Mouse (Mus musculus): ENCODE measurements around the gene Toe1. TPM values are rescaled to one million over a fixed set of nuclear protein-coding genes. Genes with fewer than 3 reads are reported as not detected.

Gene Toe1
- polyA plus RNA-seq, 1 experiment, result 15.7 TPM

GRCm38 (mm10) chr4:116776391-116776790 is 31.0 kb downstream of the Toe1 start:
- Histone ChIP-seq H3K4me3 (ENCODE audit: insufficient read depth, low read length) (no peak overlapping the region), H3K4me1 (ENCODE audit: control insufficient read depth, insufficient read depth, low read length) (peaks cover 11% of the 10 kb centered on the region), H3K27ac (ENCODE audit: insufficient read depth, low read depth, low read length) (no peak overlapping the region)
- no peak for TF ChIP-seq CTCF (IDR thresholded peaks at IDR 0.05; ENCODE audit: low read depth, low read length)
- no peak for TF ChIP-seq POLR2A (IDR thresholded peaks at IDR 0.05; ENCODE audit: borderline replicate concordance, low read depth, low read length)

DNA sequence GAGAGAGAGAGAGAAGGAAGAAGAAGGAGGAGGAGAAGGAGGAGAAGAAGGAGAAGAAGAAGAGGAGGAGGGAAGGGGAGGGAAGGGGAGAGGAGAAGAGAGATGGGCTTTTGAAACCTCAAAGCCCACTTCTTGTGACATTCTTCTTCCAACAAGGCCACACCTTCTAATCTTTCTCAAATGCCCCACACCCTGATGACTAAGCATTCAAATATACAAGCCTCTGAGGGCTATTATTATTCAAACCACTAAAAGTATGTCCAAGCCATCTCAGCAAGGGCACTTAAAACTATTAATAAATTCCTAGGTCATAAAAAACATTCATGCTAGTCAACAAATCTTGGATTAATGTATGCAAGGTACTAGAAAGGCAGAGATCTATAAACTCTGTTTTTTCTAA is 38.4 kb downstream of the Toe1 start:
- Histone ChIP-seq H3K4me1 (ENCODE audit: control insufficient read depth, insufficient read depth, low read length) (no peaks in the 10 kb centered on the region; the same call in 1 of the 2 replicates), H3K27ac (ENCODE audit: insufficient read depth, low read depth, low read length) (no peak overlapping the region), H3K4me3 (ENCODE audit: insufficient read depth, low read length) (no peak overlapping the region)
- TF ChIP-seq CTCF (IDR thresholded peaks at IDR 0.05; ENCODE audit: low read depth, low read length), result no peak
- no peak for TF ChIP-seq POLR2A (IDR thresholded peaks at IDR 0.05; ENCODE audit: borderline replicate concordance, low read depth, low read length)

- TF ChIP-seq CTCF (IDR thresholded peaks at IDR 0.05; ENCODE audit: low read depth, low read length) (no peak), POLR2A (IDR thresholded peaks at IDR 0.05; ENCODE audit: borderline replicate concordance, low read depth, low read length) (no peak)
- Histone ChIP-seq H3K4me1 (ENCODE audit: control insufficient read depth, insufficient read depth, low read length) (no peaks in the 10 kb centered on the region; the same call in 1 of the 2 replicates), H3K4me3 (ENCODE audit: insufficient read depth, low read length) (no peak overlapping the region), H3K27ac (ENCODE audit: insufficient read depth, low read depth, low read length) (no peak overlapping the region)
Measured at GRCm38 (mm10) chr4:116768510-116768909, 38.9 kb downstream of the Toe1 start.

DNA sequence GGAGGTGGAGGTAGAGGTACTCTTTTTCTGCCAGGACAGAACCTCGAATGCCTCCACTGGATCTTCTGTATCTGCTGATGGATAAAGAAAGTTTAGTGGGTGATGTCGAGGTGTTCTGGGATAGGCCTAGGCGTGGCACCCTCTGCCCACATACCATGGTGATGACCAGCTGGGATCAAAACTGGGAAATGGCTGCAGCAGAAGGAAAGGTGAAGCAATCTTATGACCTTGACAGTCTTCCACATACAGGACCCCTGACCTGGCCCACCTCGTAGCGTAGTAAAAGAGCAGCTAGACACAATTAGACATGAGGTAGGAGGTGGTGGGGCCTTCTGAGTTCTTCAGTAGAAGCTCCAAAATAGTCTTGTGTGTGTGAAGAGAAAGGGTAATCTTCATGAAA is 43.4 kb downstream of the Toe1 start:
- TF ChIP-seq POLR2A (IDR thresholded peaks at IDR 0.05; ENCODE audit: borderline replicate concordance, low read depth, low read length) (no peak), CTCF (IDR thresholded peaks at IDR 0.05; ENCODE audit: low read depth, low read length) (no peak)
- no peak overlapping the region for H3K27ac ChIP-seq (ENCODE audit: insufficient read depth, low read depth, low read length)

GRCm38 (mm10) chr4:116761914-116762313 is 45.5 kb downstream of the Toe1 start:
- TF ChIP-seq POLR2A (IDR thresholded peaks at IDR 0.05; ENCODE audit: borderline replicate concordance, low read depth, low read length) (no peak), CTCF (IDR thresholded peaks at IDR 0.05; ENCODE audit: low read depth, low read length) (no peak)
- no peak overlapping the region for H3K27ac ChIP-seq (ENCODE audit: insufficient read depth, low read depth, low read length)
- H3K4me3 ChIP-seq (ENCODE audit: insufficient read depth, low read length), result no peak overlapping the region
- no peaks in the 10 kb centered on the region for H3K4me1 ChIP-seq (ENCODE audit: control insufficient read depth, insufficient read depth, low read length)

More for the DNA sequence above, 43.4 kb downstream of the Toe1 start:
- no peak overlapping the region for H3K4me3 ChIP-seq (ENCODE audit: insufficient read depth, low read length)
- H3K4me1 ChIP-seq (ENCODE audit: control insufficient read depth, insufficient read depth, low read length), result no peaks in the 10 kb centered on the region; the same call in 1 of the 2 replicates

DNA sequence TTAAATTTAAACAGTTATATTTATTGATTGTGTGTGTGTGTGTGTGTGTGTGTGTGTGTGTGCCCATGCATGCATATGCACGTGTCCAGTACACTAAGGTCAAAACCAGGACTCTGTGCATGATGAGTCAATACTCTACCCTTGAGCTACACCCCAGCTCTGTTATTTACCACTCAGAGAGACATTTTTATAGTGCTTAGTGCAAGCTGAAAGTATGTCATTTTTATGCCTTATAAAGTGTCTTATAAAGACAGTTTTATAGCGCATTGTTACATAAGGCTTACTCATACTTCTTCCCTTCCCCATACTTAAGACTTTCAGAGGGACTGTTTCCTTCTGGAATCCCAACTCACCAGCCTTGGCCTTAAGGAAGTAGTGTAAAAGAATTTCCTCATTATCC is 57.7 kb downstream of the Toe1 start:
- H3K4me1 ChIP-seq (ENCODE audit: control insufficient read depth, insufficient read depth, low read length), result peaks cover 14% of the 10 kb centered on the region
- H3K27ac ChIP-seq (ENCODE audit: insufficient read depth, low read depth, low read length), result no peak overlapping the region
- no peak overlapping the region for H3K4me3 ChIP-seq (ENCODE audit: insufficient read depth, low read length)
- no peak for TF ChIP-seq CTCF (IDR thresholded peaks at IDR 0.05; ENCODE audit: low read depth, low read length)

Other genes with a start within 250 kb of the Toe1 start
- 59.5 and 64.7 TPM in 2 replicates for gene Gpbp1l1, start 250.0 kb downstream of the Toe1 start, polyA plus RNA-seq (2012; ENCODE audit: insufficient read depth, insufficient read length, missing spikeins)
- gene Ccdc17, start 211.0 kb downstream of the Toe1 start, polyA plus RNA-seq (2012; ENCODE audit: insufficient read depth, insufficient read length, missing spikeins), result 5.5 and 6.0 TPM in 2 replicates
- gene Nasp, start 179.7 kb downstream of the Toe1 start, polyA plus RNA-seq (2012; ENCODE audit: insufficient read depth, insufficient read length, missing spikeins), result 44.2 and 48.6 TPM in 2 replicates
- gene Akr1a1, start 156.0 kb downstream of the Toe1 start, polyA plus RNA-seq (2012; ENCODE audit: insufficient read depth, insufficient read length, missing spikeins), result 1,749 and 1,754 TPM in 2 replicates
- 2,298 and 2,420 TPM in 2 replicates for gene Prdx1, start 122.1 kb downstream of the Toe1 start, polyA plus RNA-seq (2012; ENCODE audit: insufficient read depth, insufficient read length, missing spikeins)
- 3.6 and 4.5 TPM in 2 replicates for gene Mmachc, start 99.2 kb downstream of the Toe1 start, polyA plus RNA-seq (2012; ENCODE audit: insufficient read depth, insufficient read length, missing spikeins)
- gene Ccdc163, start 99.1 kb downstream of the Toe1 start, polyA plus RNA-seq (2012; ENCODE audit: insufficient read depth, insufficient read length, missing spikeins), result 54.8 and 71.5 TPM in 2 replicates
- gene Tesk2, start 86.7 kb downstream of the Toe1 start, polyA plus RNA-seq (2012; ENCODE audit: insufficient read depth, insufficient read length, missing spikeins), result 13.2 and 15.2 TPM in 2 replicates
- 2.0 and 4.9 TPM in 2 replicates for gene Mutyh, start 83 bp upstream of the Toe1 start, polyA plus RNA-seq (2012; ENCODE audit: insufficient read depth, insufficient read length, missing spikeins)
- not detected in 2 replicates for gene Hpdl, start 14.1 kb upstream of the Toe1 start, polyA plus RNA-seq (2012; ENCODE audit: insufficient read depth, insufficient read length, missing spikeins)
- gene Zswim5, start 69.7 kb upstream of the Toe1 start, polyA plus RNA-seq (2012; ENCODE audit: insufficient read depth, insufficient read length, missing spikeins), result not detected in 2 replicates
- 45.5 and 56.5 TPM in 2 replicates for gene Urod, start 186.8 kb upstream of the Toe1 start, polyA plus RNA-seq (2012; ENCODE audit: insufficient read depth, insufficient read length, missing spikeins)
- 24.5 and 26.8 TPM in 2 replicates for gene Hectd3, start 187.7 kb upstream of the Toe1 start, polyA plus RNA-seq (2012; ENCODE audit: insufficient read depth, insufficient read length, missing spikeins)
- 8.1 and 8.5 TPM in 2 replicates for gene Eif2b3, start 211.8 kb upstream of the Toe1 start, polyA plus RNA-seq (2012; ENCODE audit: insufficient read depth, insufficient read length, missing spikeins)